Mouse (Mus musculus) forebrain, embryonic 12.5 days (tissue): Measurements from ENCODE around the gene Plxdc2. TPM values are rescaled to one million over a fixed set of nuclear protein-coding genes. Genes with fewer than 3 reads are reported as not detected.

Experiments
- ATAC-seq: fragments of 200-750 bp; cut with Nextera tagmentation; 2 replicates; pipeline ENCODE4 v1.8.0; 2017; ENCODE audit warnings: moderate TSS enrichment; ENCODE audit not compliant: low FRiP score
- H3K27ac ChIP-seq: fragments of 300-500 bp; sonication (generic); 2 replicates; pipeline ENCODE4 v1.5.1; 2016; ENCODE audit warnings: mild to moderate bottlenecking
- H3K27me3 ChIP-seq: fragments of 300-500 bp; sonication (generic); 2 replicates; pipeline ENCODE4 v1.6.1; 2016; ENCODE audit warnings: mild to moderate bottlenecking
- H3K36me3 ChIP-seq: fragments of 300-500 bp; sonication (generic); replicated peaks from 2 replicates; pipeline ENCODE4 v1.6.1; 2016; ENCODE audit warnings: mild to moderate bottlenecking
- H3K4me1 ChIP-seq: fragments of 300-500 bp; sonication (generic); 2 replicates; pipeline ENCODE4 v1.6.1; 2016
- H3K4me2 ChIP-seq: fragments of 300-500 bp; sonication (generic); 2 replicates; pipeline ENCODE4 v1.6.1; 2016; ENCODE audit warnings: mild to moderate bottlenecking, moderate library complexity
- H3K4me3 ChIP-seq: fragments of 300-500 bp; sonication (generic); replicated peaks from 2 replicates; pipeline ENCODE4 v1.5.1; 2016; ENCODE audit warnings: mild to moderate bottlenecking
- H3K9ac ChIP-seq: fragments of 300-500 bp; sonication (generic); 2 replicates; pipeline ENCODE4 v1.6.1; 2016; ENCODE audit warnings: mild to moderate bottlenecking
- H3K9me3 ChIP-seq: fragments of 300-500 bp; sonication (generic); 2 replicates; pipeline ENCODE4 v1.6.1; 2016
- WGBS: fragments of 180-500 bp; shearing (Covaris S2); methylation state at CpG from one replicate; pipeline ENCODE4 v1.1.7; 2016; 5-methylcytosine and 5-hydroxymethylcytosine counted together
- polyA plus RNA-seq: library from polyadenylated mRNA; unstranded; fragments of >200 nt; fragmentation: Nextera tagmentation; extraction: Ambion mirVana; gene quantifications from 2 replicates; pipeline ENCODE4 v1.2.1, GENCODE M21; 2016

Plxdc2 gene
- polyA plus RNA-seq, 1 experiment from 2014 or later, result 14.3 TPM

DNA sequence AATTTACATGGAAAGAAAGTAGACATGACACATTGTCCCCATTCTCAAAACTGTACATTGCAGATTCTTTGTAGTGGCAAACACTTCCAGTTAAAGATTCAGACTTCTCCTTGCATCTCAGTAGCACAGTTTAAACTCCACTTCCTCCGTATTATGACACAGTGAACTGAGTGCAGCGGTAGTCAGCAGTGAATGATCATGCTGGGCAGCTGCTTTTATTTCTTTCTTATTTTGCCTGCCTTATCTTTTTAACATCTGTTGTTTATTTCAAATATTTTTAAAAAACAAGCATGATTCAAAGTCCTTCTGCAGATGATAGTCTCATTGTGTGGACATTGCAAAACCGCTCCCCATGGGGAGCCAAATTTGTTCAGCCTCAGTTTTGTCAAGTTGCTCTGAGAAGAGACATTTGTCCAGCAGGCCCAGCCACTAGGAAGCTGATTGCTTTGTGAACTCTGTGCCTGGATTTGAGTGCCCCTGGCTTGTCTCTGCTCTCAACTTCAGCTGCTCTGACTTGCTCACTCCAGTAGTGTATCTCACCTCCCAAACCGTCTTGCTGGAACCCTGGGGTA lies 9.8 kb downstream of the Plxdc2 start:
- H3K4me2 ChIP-seq, result no peak overlapping the region
- H3K4me1 ChIP-seq, result no peaks in the 10 kb centered on the region
- no peak for ATAC-seq
- H3K27ac ChIP-seq, result no peak overlapping the region
- H3K36me3 ChIP-seq, result no peaks in the 10 kb centered on the region
- WGBS, result 61% methylated on average over 4 of the region's 4 CpGs
- no peaks in the 10 kb centered on the region for H3K9me3 ChIP-seq
- H3K4me3 ChIP-seq, result no peak overlapping the region
- H3K9ac ChIP-seq, result no peak overlapping the region
- no peaks in the 10 kb centered on the region for H3K27me3 ChIP-seq

DNA sequence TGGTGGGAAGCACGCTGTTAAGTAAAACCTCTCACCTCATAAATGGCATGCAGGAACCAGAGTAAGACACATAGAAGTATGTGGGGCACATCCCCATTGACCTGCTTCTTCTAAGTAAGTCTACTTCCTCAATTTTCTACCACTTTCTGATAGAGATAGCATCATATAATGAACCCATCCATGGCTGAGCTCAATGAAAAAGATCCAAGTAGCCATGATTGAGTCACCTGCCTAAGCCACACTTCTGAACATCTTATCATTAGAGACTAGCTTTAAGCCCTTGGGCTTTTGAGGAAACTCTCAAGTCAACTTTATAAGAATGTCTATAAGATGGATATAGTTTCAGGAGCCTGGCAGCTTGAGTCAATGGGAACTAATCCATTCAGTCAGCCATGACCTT lies 14.3 kb downstream of the Plxdc2 start:
- ATAC-seq, result no peak
- H3K27ac ChIP-seq, result no peak overlapping the region
- no peaks in the 10 kb centered on the region for H3K9me3 ChIP-seq
- H3K27me3 ChIP-seq, result no peaks in the 10 kb centered on the region
- H3K9ac ChIP-seq, result no peak overlapping the region
- H3K4me3 ChIP-seq, result no peak overlapping the region
- WGBS, result 87% methylated on average over 1 of the region's 1 CpGs
- H3K4me1 ChIP-seq, result no peaks in the 10 kb centered on the region
- H3K4me2 ChIP-seq, result no peak overlapping the region
- no peaks in the 10 kb centered on the region for H3K36me3 ChIP-seq

DNA sequence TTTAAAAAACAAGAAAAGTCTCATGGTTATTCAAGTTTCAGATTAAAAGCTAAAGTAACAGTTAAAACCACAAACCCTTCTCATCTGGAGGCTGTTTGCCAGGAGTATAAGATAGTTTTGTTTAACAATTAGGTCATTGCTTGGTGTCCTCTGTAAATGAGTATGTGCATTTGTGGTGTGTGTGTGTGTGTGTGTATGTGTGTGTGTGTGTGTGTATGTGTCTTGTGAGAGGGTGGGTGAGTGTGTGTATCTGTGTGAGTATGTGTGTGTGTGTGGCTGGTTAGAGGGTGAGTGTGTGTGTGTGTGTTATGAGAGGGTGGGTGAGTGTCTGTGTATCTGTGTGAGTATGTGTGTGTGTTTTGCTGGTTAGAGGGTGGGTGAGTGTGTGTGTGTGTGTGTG lies 18.2 kb downstream of the Plxdc2 start:
- Histone ChIP-seq H3K4me1 (no peaks in the 10 kb centered on the region), H3K4me2 (no peak overlapping the region), H3K27me3 (no peaks in the 10 kb centered on the region), H3K27ac (no peak overlapping the region), H3K4me3 (no peak overlapping the region), H3K36me3 (no peaks in the 10 kb centered on the region), H3K9ac (no peak overlapping the region), H3K9me3 (no peaks in the 10 kb centered on the region)
- no peak for ATAC-seq

DNA sequence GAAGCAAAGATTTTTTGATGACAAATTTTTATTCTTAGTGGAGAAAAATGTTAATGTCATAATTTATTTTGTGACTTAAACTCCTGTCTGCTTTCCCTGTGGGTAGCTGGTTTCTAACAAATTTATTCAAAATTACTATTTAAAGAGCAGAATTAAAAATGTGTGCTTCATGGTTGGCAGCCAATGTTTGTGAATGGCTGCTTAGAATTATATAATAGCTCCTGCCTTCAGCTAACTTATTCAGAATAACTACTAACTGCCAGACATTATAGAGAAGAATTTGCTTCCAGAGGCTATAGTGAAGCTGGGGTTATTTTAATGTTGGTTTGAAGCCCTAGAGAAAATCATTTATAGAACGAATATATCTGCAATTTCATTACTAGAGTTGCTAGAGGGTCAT lies 30.1 kb downstream of the Plxdc2 start:
- Histone ChIP-seq H3K9ac (no peak overlapping the region), H3K27ac (no peak overlapping the region), H3K27me3 (no peaks in the 10 kb centered on the region), H3K9me3 (no peaks in the 10 kb centered on the region), H3K36me3 (no peaks in the 10 kb centered on the region), H3K4me2 (no peak overlapping the region), H3K4me3 (no peak overlapping the region), H3K4me1 (no peaks in the 10 kb centered on the region)
- no peak for ATAC-seq
- 90% methylated on average over 1 of the region's 1 CpGs for WGBS

DNA sequence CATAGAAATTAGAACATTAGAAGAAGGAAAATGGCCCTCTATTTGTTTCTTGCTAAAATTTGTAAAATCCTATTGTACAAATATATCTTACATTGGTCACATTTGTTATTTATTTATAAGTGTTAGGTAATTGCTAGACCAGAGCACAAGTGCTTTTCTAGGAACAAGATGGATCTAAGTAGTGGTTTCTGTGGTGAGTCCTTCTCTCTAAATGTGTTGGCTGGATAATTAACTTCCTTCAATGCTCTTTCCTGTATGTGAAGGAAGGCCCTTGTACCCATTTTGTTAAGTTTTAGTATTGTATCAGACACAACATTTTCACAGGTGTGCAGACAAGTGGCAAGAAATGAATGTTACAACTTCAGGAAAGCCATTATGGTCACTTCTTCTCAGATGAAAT lies 30.6 kb downstream of the Plxdc2 start:
- Histone ChIP-seq H3K9me3 (no peaks in the 10 kb centered on the region), H3K9ac (no peak overlapping the region), H3K4me2 (no peak overlapping the region), H3K27me3 (no peaks in the 10 kb centered on the region), H3K4me3 (no peak overlapping the region), H3K27ac (no peak overlapping the region), H3K4me1 (no peaks in the 10 kb centered on the region), H3K36me3 (no peaks in the 10 kb centered on the region)
- no peak for ATAC-seq

DNA sequence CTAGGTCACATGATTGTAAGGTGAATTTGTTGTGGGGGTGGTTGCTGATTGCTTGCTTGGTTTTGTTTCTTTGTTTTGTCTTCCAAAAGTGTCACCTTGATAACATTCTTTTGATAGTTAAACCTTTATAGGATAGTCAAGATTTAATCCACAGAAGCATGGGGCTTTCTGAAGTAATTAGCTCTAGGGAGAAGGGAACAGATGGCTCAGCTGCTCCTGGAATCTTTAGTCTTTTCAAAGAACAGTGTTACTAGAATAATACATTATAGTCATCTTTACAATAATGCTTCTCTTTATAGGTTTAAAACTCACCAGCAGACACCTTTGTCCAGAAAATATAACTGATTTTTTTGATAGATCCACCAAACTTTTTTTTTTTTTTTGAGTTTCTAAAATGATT lies 31.7 kb downstream of the Plxdc2 start:
- H3K4me1 ChIP-seq, result no peaks in the 10 kb centered on the region
- ATAC-seq, result no peak
- H3K4me3 ChIP-seq, result no peak overlapping the region
- no peaks in the 10 kb centered on the region for H3K36me3 ChIP-seq
- H3K27me3 ChIP-seq, result no peaks in the 10 kb centered on the region
- no peaks in the 10 kb centered on the region for H3K9me3 ChIP-seq
- H3K27ac ChIP-seq, result no peak overlapping the region
- H3K9ac ChIP-seq, result no peak overlapping the region
- H3K4me2 ChIP-seq, result no peak overlapping the region

DNA sequence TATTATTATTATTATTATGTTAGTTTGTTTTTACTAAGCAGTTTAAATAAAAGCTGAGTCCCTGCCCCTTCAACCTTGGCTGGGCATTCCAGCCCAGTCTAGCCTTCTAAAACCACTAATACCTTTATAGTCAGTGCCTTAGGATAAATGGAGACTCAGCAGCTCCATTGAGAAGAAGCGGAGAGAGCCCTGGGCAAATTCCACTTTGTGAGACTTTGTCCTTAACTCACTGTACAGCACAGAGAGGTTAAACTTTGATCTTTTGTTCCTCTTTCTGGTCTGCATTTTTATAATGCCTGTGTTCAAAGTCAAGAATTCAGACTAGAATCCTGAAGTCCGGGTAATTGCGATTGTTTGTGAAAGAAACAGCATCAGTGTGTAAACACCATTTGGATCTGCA lies 41.4 kb downstream of the Plxdc2 start:
- Histone ChIP-seq H3K9me3 (no peaks in the 10 kb centered on the region), H3K4me1 (no peaks in the 10 kb centered on the region), H3K27me3 (no peaks in the 10 kb centered on the region), H3K4me2 (no peak overlapping the region), H3K27ac (no peak overlapping the region), H3K4me3 (no peak overlapping the region), H3K9ac (no peak overlapping the region), H3K36me3 (no peaks in the 10 kb centered on the region)
- WGBS, result 75% methylated on average over 3 of the region's 3 CpGs
- ATAC-seq, result no peak

DNA sequence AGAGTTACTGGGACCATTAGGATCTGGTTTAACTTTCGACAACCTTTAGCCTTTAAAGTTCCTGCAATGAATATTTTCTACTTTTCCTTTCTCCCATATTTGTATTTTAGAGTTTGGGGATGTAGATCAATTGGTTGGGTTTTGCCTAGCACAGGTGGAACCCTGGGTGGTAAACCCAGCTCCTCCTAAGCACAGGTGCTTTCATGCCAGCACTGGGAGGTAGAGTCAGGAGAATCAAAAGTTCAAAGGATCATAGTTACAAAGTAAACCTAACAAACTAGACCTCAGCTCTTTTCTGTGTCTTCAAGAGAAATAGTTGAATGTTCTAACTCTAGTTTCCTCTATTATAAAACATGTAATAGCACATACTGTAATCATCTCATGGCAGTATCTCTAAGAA lies 41.9 kb downstream of the Plxdc2 start:
- Histone ChIP-seq H3K27me3 (no peaks in the 10 kb centered on the region), H3K9ac (no peak overlapping the region), H3K36me3 (no peaks in the 10 kb centered on the region), H3K4me1 (no peaks in the 10 kb centered on the region), H3K27ac (no peak overlapping the region), H3K4me3 (no peak overlapping the region), H3K4me2 (no peak overlapping the region), H3K9me3 (no peaks in the 10 kb centered on the region)
- no peak for ATAC-seq
- WGBS, result 96% methylated on average over 1 of the region's 1 CpGs

DNA sequence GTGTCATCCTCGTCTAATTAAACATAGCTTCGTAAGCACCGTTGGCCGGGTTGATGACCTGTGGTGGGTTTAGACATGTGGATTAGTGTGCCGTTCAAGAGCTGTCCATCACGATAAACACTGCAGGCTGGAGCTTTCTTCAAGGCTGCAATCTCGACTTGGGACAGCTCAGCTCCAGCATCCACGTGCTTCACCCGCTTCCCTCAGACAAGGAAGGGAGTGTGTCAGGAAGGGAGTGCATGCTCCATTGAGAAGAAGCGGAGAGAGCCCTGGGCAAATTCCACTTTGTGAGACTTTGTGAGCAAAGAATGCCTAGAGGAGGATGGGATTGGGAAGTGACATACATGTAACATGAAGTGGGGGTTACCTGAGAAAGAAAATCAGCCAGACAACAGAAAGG lies 42.8 kb downstream of the Plxdc2 start:
- Histone ChIP-seq H3K4me2 (no peak overlapping the region), H3K27ac (no peak overlapping the region), H3K27me3 (no peaks in the 10 kb centered on the region), H3K4me3 (no peak overlapping the region), H3K4me1 (no peaks in the 10 kb centered on the region), H3K9me3 (no peaks in the 10 kb centered on the region), H3K9ac (no peak overlapping the region), H3K36me3 (no peaks in the 10 kb centered on the region)
- ATAC-seq, result no peak
- WGBS, result 78% methylated on average over 10 of the region's 10 CpGs

DNA sequence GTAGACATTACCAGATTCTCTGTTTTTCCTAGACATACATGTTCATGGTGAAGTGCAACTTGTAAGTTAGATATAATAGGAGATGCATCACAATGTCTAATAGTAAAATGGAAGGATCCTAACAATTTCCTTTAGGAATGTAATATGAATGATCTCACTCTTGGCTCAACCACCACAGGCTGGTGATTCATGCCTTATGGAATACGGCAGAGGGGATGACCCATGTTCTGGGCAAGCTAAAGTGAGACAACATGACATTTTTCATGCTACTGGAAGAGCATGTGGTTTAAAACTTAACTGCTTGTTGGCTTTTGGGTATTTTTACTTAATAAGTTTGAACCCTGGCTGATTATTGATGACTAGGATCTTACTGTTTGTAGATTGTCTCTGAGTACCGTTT lies 50.4 kb downstream of the Plxdc2 start:
- Histone ChIP-seq H3K4me1 (no peaks in the 10 kb centered on the region), H3K27me3 (no peaks in the 10 kb centered on the region), H3K27ac (no peak overlapping the region), H3K4me2 (no peak overlapping the region), H3K9ac (no peak overlapping the region), H3K36me3 (no peaks in the 10 kb centered on the region), H3K4me3 (no peak overlapping the region), H3K9me3 (no peaks in the 10 kb centered on the region)
- 86% methylated on average over 2 of the region's 2 CpGs for WGBS
- no peak for ATAC-seq

DNA sequence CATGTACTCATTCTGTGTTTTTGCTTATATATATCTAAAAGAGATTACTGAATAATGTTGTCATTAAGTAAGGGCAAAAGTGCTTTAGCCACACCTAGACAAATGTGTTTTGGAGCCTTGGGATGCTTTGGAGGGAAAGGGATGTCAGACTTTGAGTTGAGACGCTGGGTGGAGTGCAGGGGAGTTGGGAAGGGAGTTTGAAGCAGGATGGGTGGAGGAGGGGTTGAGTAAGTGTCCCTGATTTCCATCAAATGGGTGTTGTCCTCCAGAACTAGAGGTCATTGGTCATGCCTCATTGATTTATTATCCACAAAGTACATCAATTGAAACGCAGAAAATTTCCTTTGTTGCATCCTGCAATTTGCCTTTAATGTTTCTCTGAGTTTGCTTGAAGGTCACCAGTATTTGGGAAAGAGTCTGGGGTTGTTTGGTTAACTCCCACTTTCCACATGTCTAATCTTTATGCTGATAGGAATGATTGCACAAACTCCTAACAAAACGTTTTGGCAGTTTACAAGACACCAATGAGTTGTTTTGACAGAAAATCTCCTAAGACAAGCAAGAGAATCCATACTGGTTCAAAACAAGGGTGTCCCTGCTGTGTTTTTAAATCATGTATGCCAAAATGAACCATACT lies 58.4 kb downstream of the Plxdc2 start:
- Histone ChIP-seq H3K4me3 (no peak overlapping the region), H3K27me3 (no peaks in the 10 kb centered on the region), H3K4me2 (no peak overlapping the region), H3K9me3 (no peaks in the 10 kb centered on the region), H3K36me3 (no peaks in the 10 kb centered on the region), H3K9ac (no peak overlapping the region), H3K4me1 (no peaks in the 10 kb centered on the region), H3K27ac (no peak overlapping the region)
- no peak for ATAC-seq
- 79% methylated on average over 3 of the region's 3 CpGs for WGBS

DNA sequence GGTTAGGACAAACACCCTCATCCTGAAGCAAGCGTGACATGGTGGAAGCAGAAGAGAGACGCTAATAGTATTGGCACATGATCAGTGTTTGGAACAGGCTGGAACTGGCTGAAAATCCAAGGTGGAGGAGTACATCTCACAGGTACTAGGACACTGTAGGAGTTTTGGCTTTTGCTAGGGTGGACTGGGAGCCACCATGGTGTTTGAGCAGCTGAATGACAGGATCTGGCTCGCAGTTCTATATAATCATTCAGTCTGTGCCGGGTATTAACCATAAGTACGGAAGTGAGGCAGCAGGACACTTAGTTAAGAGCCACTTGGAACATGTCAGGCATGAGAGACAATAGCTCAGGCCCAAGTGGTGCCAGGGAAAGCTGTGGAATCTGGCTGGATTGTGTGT lies 82.9 kb downstream of the Plxdc2 start:
- Histone ChIP-seq H3K9me3 (no peaks in the 10 kb centered on the region), H3K27me3 (no peaks in the 10 kb centered on the region), H3K4me1 (no peaks in the 10 kb centered on the region), H3K4me3 (no peak overlapping the region), H3K9ac (no peak overlapping the region), H3K36me3 (no peaks in the 10 kb centered on the region), H3K27ac (no peak overlapping the region), H3K4me2 (no peak overlapping the region)
- WGBS, result 84% methylated on average over 5 of the region's 5 CpGs
- no peak for ATAC-seq

DNA sequence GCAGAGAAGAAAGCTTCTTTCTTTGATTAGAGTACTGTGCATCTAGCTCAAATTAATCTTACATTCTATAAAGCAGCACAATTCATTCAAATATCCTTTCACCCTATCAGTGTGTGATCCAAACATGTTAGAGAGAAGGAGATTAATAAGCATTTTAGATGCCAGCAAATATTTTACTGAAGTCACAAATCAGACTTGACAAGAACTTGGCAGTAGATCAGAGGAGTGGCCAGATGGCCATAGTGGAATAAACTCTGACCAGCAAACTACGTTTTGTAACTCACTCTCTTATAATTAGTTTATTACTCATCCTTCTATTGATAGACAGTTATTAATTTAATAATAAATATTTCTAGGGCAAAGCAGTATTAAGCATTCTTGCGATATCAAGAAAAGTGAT lies 86.5 kb downstream of the Plxdc2 start:
- Histone ChIP-seq H3K36me3 (no peaks in the 10 kb centered on the region), H3K9ac (no peak overlapping the region), H3K9me3 (no peaks in the 10 kb centered on the region), H3K4me2 (no peak overlapping the region), H3K27ac (no peak overlapping the region), H3K4me1 (no peaks in the 10 kb centered on the region), H3K27me3 (no peaks in the 10 kb centered on the region), H3K4me3 (no peak overlapping the region)
- ATAC-seq, result no peak
- WGBS, result 84% methylated on average over 2 of the region's 2 CpGs
